Mouse (Mus musculus): ENCODE measurements around the gene Klhl20.

DNA sequence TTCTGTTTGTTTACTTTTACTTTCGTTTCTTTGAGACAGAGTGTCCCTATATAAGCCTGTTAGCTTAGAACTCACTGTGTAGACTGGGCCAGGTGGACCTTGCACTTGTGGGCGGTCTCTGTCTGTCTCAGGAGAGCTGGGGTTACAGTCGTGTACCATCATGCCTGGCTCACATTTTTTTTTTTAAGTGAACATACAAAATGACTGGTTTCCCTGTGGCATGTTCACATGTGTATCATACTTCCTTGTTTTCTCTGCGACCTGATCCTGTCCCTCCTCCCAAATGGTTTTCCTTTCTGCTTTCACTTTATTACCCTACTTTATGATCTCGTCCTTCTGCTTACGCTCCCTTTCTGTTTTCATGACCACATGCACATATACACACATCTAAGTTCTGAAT, 55.1 kb downstream of the Klhl20 start:
- no peak for TF ChIP-seq CTCF (IDR thresholded peaks at IDR 0.05; ENCODE audit: borderline replicate concordance, control insufficient read depth, extremely low read depth, insufficient read depth, low read length, poor library complexity)
- no peak for TF ChIP-seq POLR2A (IDR thresholded peaks at IDR 0.05; ENCODE audit: control insufficient read depth, extremely low read depth, insufficient read depth, low read length, poor library complexity)

Measured in thymus, adult 2 months (tissue).